Mouse (Mus musculus): ENCODE results near the gene Mettl27. TPM values are rescaled to one million over a fixed set of nuclear protein-coding genes. Genes with fewer than 3 reads are reported as not detected.
A peak's percentile ranks its signal among the peaks of the same experiment; 100 is the strongest.

Mettl27 gene
- polyA plus RNA-seq, 1 experiment from 2014 or later, result 13.9 TPM

DNA sequence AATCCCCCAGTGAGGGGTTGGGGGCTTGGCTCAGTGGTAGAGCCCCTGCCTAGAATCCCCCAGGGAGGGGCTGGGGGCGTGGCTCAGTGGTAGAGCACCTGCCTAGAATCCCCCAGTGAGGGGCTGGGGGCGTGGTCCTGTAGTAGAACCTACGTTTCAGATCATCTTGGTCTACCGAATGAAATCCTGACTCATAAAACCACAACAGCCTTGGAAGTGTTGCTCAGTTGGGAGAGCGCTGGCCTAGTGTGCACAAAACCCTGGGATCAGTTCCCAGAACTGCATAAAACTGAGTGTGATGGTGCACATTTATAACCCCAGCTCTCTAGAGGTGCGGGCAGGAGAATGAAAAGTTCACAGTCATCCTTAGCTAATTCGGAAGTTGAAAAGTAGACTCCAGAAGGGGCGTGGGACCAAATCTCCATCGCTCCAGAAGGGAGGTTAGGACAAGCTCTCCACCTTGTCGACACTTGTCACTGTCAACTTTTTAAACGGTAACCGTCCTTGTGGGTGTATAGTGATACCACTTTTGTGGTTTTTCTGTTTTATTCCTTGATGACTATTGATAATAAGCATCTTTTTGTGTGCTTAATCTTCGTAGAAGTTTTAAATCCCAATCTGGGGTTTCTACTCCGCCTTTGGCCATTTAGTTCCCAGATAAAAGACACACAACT is 44.5 kb downstream of the Mettl27 start:
- Histone ChIP-seq H3K9me3 (no peaks in the 10 kb centered on the region), H3K4me1 (no peaks in the 10 kb centered on the region), H3K27ac (no peak overlapping the region), H3K9ac (no peak overlapping the region), H3K27me3 (no peaks in the 10 kb centered on the region), H3K4me3 (no peak overlapping the region), H3K4me2 (no peak overlapping the region), H3K36me3 (no peaks in the 10 kb centered on the region)
- ATAC-seq (ENCODE audit: insufficient number of reproducible peaks, low FRiP score, low TSS enrichment, low read depth), result no peak
- WGBS, result 84% methylated on average over 14 of the region's 14 CpGs

DNA sequence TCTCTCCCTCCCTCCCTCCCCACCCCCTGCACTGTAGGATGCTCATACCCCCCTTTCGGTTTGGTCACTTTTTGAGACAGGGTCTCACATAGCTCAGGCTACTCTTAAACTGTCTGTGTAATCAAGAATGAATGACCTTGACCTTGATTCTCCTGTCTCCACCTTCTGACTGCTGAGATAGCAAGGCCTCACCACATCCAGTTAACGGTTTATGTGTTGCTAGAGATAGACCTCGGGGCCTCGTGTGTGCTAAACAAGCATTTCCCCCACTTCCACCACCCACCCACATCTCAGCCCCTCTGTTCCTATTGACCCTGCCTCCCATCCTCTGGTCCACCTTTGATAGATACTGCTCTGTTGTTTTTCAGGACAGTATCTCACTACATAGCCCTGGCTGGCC is 45.7 kb downstream of the Mettl27 start:
- Histone ChIP-seq H3K4me2 (no peak overlapping the region), H3K36me3 (no peaks in the 10 kb centered on the region), H3K4me1 (no peaks in the 10 kb centered on the region), H3K9me3 (no peaks in the 10 kb centered on the region), H3K9ac (no peak overlapping the region), H3K4me3 (no peak overlapping the region), H3K27ac (no peak overlapping the region), H3K27me3 (no peaks in the 10 kb centered on the region)
- 84% methylated on average over 4 of the region's 4 CpGs for WGBS
- ATAC-seq (ENCODE audit: insufficient number of reproducible peaks, low FRiP score, low TSS enrichment, low read depth), result no peak

DNA sequence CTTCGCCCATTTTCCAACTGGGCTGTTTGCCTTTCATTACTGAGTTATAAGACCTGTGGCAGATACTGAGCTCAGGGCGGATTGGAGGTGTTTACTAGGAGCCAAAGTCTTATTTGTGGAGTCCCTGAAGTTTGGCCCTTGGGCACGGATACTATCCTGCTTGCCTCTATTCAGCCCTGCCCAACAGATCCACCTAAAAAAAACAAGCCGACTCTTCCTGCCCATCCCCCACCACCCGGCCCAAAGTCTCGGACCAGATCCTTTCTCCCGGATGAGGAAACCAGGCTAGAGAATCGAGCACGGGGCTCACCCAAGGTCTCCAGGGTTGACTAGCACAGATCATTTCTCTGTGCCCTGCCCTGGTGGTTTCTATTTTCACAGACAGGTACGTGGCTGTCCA is 49.0 kb downstream of the Mettl27 start:
- peaks cover 23% of the 10 kb centered on the region for H3K27me3 ChIP-seq
- H3K4me3 ChIP-seq, result no peak overlapping the region
- WGBS, result 67% methylated on average over 10 of the region's 10 CpGs
- no peak overlapping the region for H3K27ac ChIP-seq
- no peak overlapping the region for H3K4me2 ChIP-seq
- H3K36me3 ChIP-seq, result no peaks in the 10 kb centered on the region
- no peaks in the 10 kb centered on the region for H3K9me3 ChIP-seq
- peaks cover 11% of the 10 kb centered on the region for H3K4me1 ChIP-seq
- ATAC-seq (ENCODE audit: insufficient number of reproducible peaks, low FRiP score, low TSS enrichment, low read depth), result no peak
- H3K9ac ChIP-seq, result no peak overlapping the region

DNA sequence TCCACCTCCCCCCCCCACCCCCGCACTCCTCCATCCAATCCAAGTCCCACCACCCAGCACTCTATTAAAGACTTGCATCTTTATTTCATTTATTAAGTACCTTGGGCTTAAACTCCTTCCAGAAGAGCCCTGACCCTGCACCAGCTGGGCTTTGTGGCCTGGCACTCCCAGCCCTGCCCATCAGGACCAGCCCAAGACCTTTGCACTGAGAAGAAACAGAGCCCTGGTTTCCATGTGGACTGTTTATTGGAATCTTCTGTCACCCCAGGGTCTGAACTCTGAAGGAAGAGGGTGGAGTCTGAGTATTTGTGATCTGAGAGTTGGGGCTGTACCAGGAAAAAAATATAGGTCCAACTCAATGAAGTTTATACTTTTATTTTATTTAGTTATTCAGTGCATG is 50.9 kb downstream of the Mettl27 start:
- H3K9me3 ChIP-seq, result no peaks in the 10 kb centered on the region
- no peaks in the 10 kb centered on the region for H3K36me3 ChIP-seq
- no peak overlapping the region for H3K4me3 ChIP-seq
- no peak overlapping the region for H3K4me2 ChIP-seq
- H3K27me3 ChIP-seq, result peaks cover 42% of the 10 kb centered on the region
- H3K4me1 ChIP-seq, result peaks cover 20% of the 10 kb centered on the region
- ATAC-seq (ENCODE audit: insufficient number of reproducible peaks, low FRiP score, low TSS enrichment, low read depth), result no peak
- H3K9ac ChIP-seq, result no peak overlapping the region
- WGBS, result 76% methylated on average over 1 of the region's 1 CpGs
- no peak overlapping the region for H3K27ac ChIP-seq

DNA sequence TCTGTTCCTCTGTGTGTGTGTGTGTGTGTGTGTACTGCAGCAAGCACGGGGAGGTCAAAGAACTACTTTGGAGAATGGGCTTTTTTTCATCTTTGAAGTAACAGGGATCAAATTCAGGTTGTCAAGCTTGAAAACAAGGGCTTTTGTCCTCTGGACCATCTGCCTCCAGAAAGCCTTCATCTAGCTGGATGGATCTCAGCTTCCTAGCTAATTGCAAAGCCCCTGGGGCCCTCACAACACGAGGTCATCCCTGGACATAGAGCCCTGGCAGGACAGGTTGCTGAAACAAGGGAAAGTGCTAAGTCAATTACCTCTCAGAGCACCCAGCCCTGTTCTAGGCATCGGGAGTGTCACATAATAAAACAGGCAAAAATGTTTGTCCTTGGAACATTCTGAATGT is 51.6 kb downstream of the Mettl27 start:
- H3K27me3 ChIP-seq, result peaks cover 48% of the 10 kb centered on the region
- H3K27ac ChIP-seq, result no peak overlapping the region
- H3K36me3 ChIP-seq, result no peaks in the 10 kb centered on the region
- no peak overlapping the region for H3K4me3 ChIP-seq
- H3K9me3 ChIP-seq, result no peaks in the 10 kb centered on the region
- H3K4me2 ChIP-seq, result no peak overlapping the region
- no peak overlapping the region for H3K9ac ChIP-seq
- ATAC-seq (ENCODE audit: insufficient number of reproducible peaks, low FRiP score, low TSS enrichment, low read depth), result no peak
- 34% methylated on average over 3 of the region's 3 CpGs for WGBS
- peaks cover 20% of the 10 kb centered on the region for H3K4me1 ChIP-seq

DNA sequence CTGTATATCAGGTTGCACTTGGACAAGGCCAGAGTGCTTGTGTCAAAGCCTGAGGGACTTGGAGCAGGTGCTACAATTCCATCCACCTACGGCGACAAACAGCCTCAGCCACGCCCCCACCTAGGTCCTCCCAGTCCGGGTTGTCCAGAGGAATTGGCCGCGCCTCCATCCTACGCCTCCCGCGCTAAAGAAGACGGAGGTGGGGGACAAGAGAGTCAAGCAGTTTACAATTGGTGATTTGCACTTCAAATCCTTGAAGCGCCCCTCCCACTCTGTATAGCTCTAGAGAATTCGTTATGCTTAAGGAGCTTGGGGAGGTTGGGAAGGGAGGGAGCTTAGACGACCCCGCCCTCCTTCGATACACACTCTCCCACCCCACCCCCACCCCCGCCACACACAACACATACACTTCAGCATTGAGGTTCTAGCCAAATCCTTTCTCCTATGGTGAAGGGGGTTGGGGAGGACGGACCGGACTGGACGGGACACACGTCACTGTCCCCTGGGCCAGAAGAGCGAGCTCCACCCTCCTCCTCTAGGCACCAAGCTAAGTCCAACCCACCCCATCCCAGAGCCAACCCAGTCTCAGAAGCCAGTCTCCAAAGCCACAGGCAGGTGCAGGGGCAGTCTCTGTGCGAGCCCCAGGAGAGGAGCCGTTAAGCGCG is 53.6 kb downstream of the Mettl27 start, which contains the start of gene Cldn3:
Cldn3 (plus strand) TSS at position 582 of the 665 bp plus-strand sequence.
- Histone ChIP-seq H3K36me3 (no peaks in the 10 kb centered on the region), H3K4me1 (peaks cover 24% of the 10 kb centered on the region), H3K9me3 (no peaks in the 10 kb centered on the region), H3K27me3 (peaks cover 64% of the 10 kb centered on the region), H3K9ac (no peak within 1 kb of the TSS), H3K4me2 (peak within 1 kb of the TSS; percentile 49), H3K27ac (no peak within 1 kb of the TSS), H3K4me3 (peak within 1 kb of the TSS; percentile 30)
- WGBS, result 1% methylated on average over 25 of the region's 25 CpGs
- no peak for ATAC-seq (ENCODE audit: insufficient number of reproducible peaks, low FRiP score, low TSS enrichment, low read depth)

DNA sequence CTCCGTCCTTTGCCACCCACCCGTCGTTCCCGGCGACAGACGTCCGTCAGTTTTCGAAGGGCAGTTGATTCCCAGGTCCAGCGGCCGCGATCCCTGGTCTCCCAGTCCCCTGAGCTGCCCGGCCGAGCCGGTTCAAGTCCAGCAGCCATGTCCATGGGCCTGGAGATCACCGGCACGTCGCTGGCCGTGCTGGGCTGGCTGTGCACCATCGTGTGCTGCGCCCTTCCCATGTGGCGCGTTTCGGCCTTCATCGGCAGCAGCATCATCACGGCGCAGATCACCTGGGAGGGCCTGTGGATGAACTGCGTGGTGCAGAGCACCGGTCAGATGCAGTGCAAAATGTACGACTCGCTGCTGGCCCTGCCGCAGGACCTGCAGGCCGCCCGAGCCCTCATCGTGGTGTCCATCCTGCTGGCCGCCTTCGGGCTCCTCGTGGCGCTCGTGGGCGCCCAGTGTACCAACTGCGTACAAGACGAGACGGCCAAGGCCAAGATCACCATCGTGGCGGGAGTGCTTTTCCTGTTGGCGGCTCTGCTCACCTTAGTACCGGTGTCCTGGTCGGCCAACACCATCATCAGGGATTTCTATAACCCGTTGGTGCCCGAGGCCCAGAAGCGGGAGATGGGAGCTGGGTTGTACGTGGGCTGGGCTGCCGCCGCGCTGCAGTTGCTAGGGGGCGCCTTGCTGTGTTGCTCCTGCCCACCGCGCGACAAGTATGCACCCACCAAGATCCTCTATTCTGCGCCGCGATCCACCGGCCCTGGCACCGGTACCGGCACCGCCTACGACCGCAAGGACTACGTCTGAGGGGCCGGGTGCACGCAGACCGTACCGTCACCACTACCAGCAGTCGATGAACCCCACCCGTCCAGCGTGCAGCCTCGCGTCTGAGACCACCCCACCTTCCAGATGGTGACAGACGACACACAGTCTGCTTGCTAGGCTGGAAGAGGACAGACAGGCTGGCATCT is 54.4 kb downstream of the Mettl27 start:
- no peak for ATAC-seq (ENCODE audit: insufficient number of reproducible peaks, low FRiP score, low TSS enrichment, low read depth)
- 3% methylated on average over 79 of the region's 79 CpGs for WGBS
- Histone ChIP-seq H3K9ac (no peak overlapping the region), H3K27ac (no peak overlapping the region), H3K36me3 (no peaks in the 10 kb centered on the region), H3K9me3 (no peaks in the 10 kb centered on the region), H3K4me2 (peak overlapping the region; percentile 49), H3K4me3 (peak overlapping the region; percentile 30), H3K4me1 (peaks cover 24% of the 10 kb centered on the region), H3K27me3 (peaks cover 66% of the 10 kb centered on the region)

DNA sequence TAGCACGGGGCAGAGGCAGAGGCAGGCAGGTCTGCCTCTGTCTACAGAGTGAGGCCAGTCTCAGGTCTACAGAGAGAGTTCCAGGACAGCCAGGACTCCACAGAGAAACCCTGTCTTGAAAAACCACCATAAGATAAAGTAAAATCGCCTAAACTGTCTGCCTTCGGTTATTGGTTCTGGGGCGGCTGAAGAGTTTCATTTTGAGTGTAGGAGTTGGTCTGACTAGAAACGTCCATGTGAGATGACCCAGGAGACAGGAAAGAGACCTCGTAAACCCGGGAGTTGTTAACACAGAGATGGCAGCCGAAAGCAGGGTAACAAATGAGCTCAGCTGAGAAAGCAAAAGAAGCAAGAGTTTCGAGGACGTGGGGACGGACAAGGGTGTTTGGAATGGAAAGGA is 57.0 kb downstream of the Mettl27 start:
- Histone ChIP-seq H3K9ac (no peak overlapping the region), H3K27ac (no peak overlapping the region), H3K9me3 (no peaks in the 10 kb centered on the region), H3K4me1 (peaks cover 24% of the 10 kb centered on the region), H3K36me3 (no peaks in the 10 kb centered on the region), H3K4me3 (no peak overlapping the region), H3K4me2 (no peak overlapping the region), H3K27me3 (peaks cover 63% of the 10 kb centered on the region)
- WGBS, result 55% methylated on average over 11 of the region's 11 CpGs
- ATAC-seq (ENCODE audit: insufficient number of reproducible peaks, low FRiP score, low TSS enrichment, low read depth), result no peak

DNA sequence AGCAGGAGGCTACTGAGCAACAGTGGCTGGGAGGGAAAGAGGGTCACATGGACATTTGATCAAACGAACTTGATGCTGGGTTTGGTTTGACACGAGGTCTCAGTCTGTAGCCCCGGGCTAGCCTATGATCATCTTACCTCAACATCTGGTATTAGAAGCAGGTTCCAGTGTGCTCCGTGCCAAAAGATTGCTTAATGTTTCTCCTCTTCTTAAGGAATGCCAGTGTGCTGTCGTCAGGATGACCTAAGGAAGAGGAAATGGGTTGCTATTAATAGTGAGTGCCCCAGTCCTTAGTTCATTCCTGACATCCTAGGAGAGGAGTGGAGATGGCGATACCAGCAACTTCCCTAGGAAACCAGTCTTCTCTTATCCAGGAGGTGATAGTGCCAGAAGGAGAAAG is 57.6 kb downstream of the Mettl27 start:
- H3K4me3 ChIP-seq, result no peak overlapping the region
- H3K4me2 ChIP-seq, result no peak overlapping the region
- H3K9me3 ChIP-seq, result no peaks in the 10 kb centered on the region
- H3K27me3 ChIP-seq, result peaks cover 58% of the 10 kb centered on the region
- no peak for ATAC-seq (ENCODE audit: insufficient number of reproducible peaks, low FRiP score, low TSS enrichment, low read depth)
- H3K9ac ChIP-seq, result no peak overlapping the region
- H3K27ac ChIP-seq, result no peak overlapping the region
- H3K4me1 ChIP-seq, result peaks cover 24% of the 10 kb centered on the region
- WGBS, result 29% methylated on average over 6 of the region's 6 CpGs
- H3K36me3 ChIP-seq, result no peaks in the 10 kb centered on the region
